Mouse (Mus musculus) hindbrain, embryonic 15.5 days (tissue): Measurements from ENCODE around the gene Nmnat2. TPM values are rescaled to one million over a fixed set of nuclear protein-coding genes. Genes with fewer than 3 reads are reported as not detected.

Experiments used
- ATAC-seq: fragments of 200-750 bp; cut with Nextera tagmentation; 2 replicates; pipeline ENCODE4 v1.8.0; 2017; ENCODE audit warnings: low read depth, moderate number of reproducible peaks, moderate TSS enrichment; ENCODE audit not compliant: low FRiP score
- H3K27ac ChIP-seq: fragments of 300-500 bp; sonication (generic); replicated peaks from 2 replicates; pipeline ENCODE4 v1.5.1; 2015; ENCODE audit warnings: mild to moderate bottlenecking, inconsistent platforms
- H3K27me3 ChIP-seq: fragments of 300-500 bp; sonication (generic); 2 replicates; pipeline ENCODE4 v1.6.1; 2015; ENCODE audit warnings: control low read depth, inconsistent platforms
- H3K36me3 ChIP-seq: fragments of 300-500 bp; sonication (generic); 2 replicates; pipeline ENCODE4 v1.6.1; 2015; ENCODE audit warnings: control low read depth, inconsistent platforms
- H3K4me1 ChIP-seq: fragments of 300-500 bp; sonication (generic); replicated peaks from 2 replicates; pipeline ENCODE4 v1.6.1; 2015; ENCODE audit warnings: control low read depth, inconsistent platforms
- H3K4me2 ChIP-seq: fragments of 300-500 bp; sonication (generic); 2 replicates; pipeline ENCODE4 v1.6.1; 2015; ENCODE audit warnings: moderate library complexity, mild to moderate bottlenecking, inconsistent platforms
- H3K4me3 ChIP-seq: fragments of 300-500 bp; sonication (generic); 2 replicates; pipeline ENCODE4 v1.5.1; 2015; ENCODE audit warnings: mild to moderate bottlenecking, inconsistent platforms
- H3K9ac ChIP-seq: fragments of 300-500 bp; sonication (generic); 2 replicates; pipeline ENCODE4 v1.6.1; 2015; ENCODE audit warnings: inconsistent platforms
- H3K9me3 ChIP-seq: fragments of 300-500 bp; sonication (generic); 2 replicates; pipeline ENCODE4 v1.6.1; 2016; ENCODE audit warnings: control low read depth, inconsistent platforms
- WGBS: fragments of 180-500 bp; shearing (Covaris S2); methylation state at CpG from one replicate; pipeline ENCODE4 v1.1.7; 2015; 5-methylcytosine and 5-hydroxymethylcytosine counted together
- polyA plus RNA-seq: library from polyadenylated mRNA; unstranded; fragments of >200 nt; fragmentation: Nextera tagmentation; extraction: Ambion mirVana; gene quantifications from 2 replicates; pipeline ENCODE4 v1.2.1, GENCODE M21; 2015

Gene Nmnat2
- polyA plus RNA-seq, 1 experiment from 2014 or later, result 81.6 TPM

GRCm38 (mm10) chr1:153124502-153124901, 169.7 kb downstream of the Nmnat2 start:
- WGBS, result 92% methylated on average over 5 of the region's 5 CpGs
- Histone ChIP-seq H3K9me3 (no peaks in the 10 kb centered on the region), H3K27me3 (no peaks in the 10 kb centered on the region), H3K9ac (no peak overlapping the region), H3K4me1 (no peaks in the 10 kb centered on the region), H3K36me3 (no peaks in the 10 kb centered on the region), H3K27ac (no peak overlapping the region), H3K4me2 (no peak overlapping the region), H3K4me3 (no peak overlapping the region)
- ATAC-seq, result no peak

GRCm38 (mm10) chr1:153125287-153126275, 170.8 kb downstream of the Nmnat2 start:
- no peak overlapping the region for H3K4me3 ChIP-seq
- WGBS, result 70% methylated on average over 8 of the region's 8 CpGs

GRCm38 (mm10) chr1:153126491-153127381, 171.9 kb downstream of the Nmnat2 start:
- WGBS, result 83% methylated on average over 15 of the region's 15 CpGs
- no peaks in the 10 kb centered on the region for H3K36me3 ChIP-seq
- H3K27ac ChIP-seq, result no peak overlapping the region
- H3K9ac ChIP-seq, result no peak overlapping the region
- no peaks in the 10 kb centered on the region for H3K27me3 ChIP-seq
- no peak overlapping the region for H3K4me3 ChIP-seq
- ATAC-seq, result no peak
- no peaks in the 10 kb centered on the region for H3K9me3 ChIP-seq
- H3K4me2 ChIP-seq, result no peak overlapping the region
- H3K4me1 ChIP-seq, result no peaks in the 10 kb centered on the region

More at GRCm38 (mm10) chr1:153125287-153126275, 170.8 kb downstream of the Nmnat2 start:
- Histone ChIP-seq H3K27me3 (no peaks in the 10 kb centered on the region), H3K36me3 (no peaks in the 10 kb centered on the region), H3K4me2 (no peak overlapping the region), H3K9me3 (no peaks in the 10 kb centered on the region), H3K4me1 (no peaks in the 10 kb centered on the region), H3K27ac (no peak overlapping the region), H3K9ac (no peak overlapping the region)
- no peak for ATAC-seq

DNA sequence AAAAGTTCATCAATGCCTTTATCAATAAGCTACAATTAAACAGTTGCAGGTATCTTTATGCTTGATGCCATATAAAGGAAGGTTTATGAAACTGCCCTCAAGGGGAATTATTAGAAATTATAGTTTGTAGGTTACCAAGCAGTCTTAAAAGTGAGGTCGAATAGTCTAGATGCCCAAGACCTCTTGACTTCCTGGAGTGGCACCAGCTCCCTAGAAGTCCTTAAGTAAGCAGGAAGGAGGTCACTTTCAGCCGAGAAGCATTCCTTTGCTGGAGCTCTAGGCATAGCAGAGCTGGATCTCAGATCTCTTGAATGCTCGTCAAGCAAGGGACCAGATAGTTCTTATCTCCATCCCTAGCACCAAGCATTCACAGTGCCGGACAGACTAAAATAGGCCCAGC, 172.8 kb downstream of the Nmnat2 start:
- H3K36me3 ChIP-seq, result no peaks in the 10 kb centered on the region
- H3K9me3 ChIP-seq, result no peaks in the 10 kb centered on the region
- ATAC-seq, result no peak
- no peak overlapping the region for H3K4me3 ChIP-seq
- no peak overlapping the region for H3K27ac ChIP-seq
- no peak overlapping the region for H3K4me2 ChIP-seq
- no peak overlapping the region for H3K9ac ChIP-seq
- H3K4me1 ChIP-seq, result no peaks in the 10 kb centered on the region
- 87% methylated on average over 4 of the region's 4 CpGs for WGBS
- no peaks in the 10 kb centered on the region for H3K27me3 ChIP-seq

GRCm38 (mm10) chr1:153128780-153129179, 174.0 kb downstream of the Nmnat2 start:
- Histone ChIP-seq H3K36me3 (no peaks in the 10 kb centered on the region), H3K4me2 (no peak overlapping the region), H3K4me3 (no peak overlapping the region), H3K4me1 (no peaks in the 10 kb centered on the region), H3K9me3 (no peaks in the 10 kb centered on the region), H3K27ac (no peak overlapping the region), H3K9ac (no peak overlapping the region), H3K27me3 (no peaks in the 10 kb centered on the region)
- no peak for ATAC-seq
- WGBS, result 79% methylated on average over 8 of the region's 8 CpGs

DNA sequence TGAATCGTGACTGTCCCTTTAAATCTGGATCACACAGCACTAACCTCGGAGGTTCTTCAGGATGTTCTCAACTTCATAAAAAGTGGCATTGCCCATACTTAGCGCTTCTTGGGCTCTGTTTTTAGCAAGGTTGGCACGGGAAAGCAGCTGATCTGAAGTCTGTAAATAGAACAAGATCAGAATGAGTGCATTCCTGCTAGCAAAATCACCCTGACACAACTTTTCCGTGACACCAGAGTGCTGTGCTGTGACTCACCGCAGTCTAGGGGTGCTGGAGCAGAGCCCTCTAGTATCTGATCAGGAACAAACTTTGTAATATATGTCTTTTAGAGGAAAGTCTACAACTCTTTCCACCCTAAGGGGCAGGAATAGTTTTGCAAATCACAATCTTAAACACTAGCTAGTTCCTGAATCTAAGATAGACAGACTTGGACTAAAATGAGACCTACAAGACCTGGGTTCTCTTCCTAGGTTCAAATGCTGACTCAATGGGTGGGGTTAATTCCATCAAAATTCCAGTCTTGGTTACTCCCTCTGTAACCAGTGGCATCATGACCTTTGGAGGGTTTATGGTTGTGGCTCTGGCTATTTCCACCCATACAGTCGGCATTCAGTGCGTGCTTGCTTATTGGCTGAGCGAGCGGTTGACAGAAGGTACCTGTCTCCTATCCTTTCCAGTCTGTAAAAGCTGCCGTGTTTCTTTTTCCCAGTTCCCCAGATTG, 175.4 kb downstream of the Nmnat2 start:
- H3K9me3 ChIP-seq, result no peaks in the 10 kb centered on the region
- H3K4me2 ChIP-seq, result no peak overlapping the region
- no peak overlapping the region for H3K9ac ChIP-seq
- H3K4me3 ChIP-seq, result no peak overlapping the region
- no peaks in the 10 kb centered on the region for H3K36me3 ChIP-seq
- no peaks in the 10 kb centered on the region for H3K27me3 ChIP-seq
- 0 out of 2 replicates have a peak, but pooled peaks cover 4% of the 10 kb centered on the region for H3K4me1 ChIP-seq
- WGBS, result 90% methylated on average over 11 of the region's 11 CpGs
- no peak overlapping the region for H3K27ac ChIP-seq
- no peak for ATAC-seq

DNA sequence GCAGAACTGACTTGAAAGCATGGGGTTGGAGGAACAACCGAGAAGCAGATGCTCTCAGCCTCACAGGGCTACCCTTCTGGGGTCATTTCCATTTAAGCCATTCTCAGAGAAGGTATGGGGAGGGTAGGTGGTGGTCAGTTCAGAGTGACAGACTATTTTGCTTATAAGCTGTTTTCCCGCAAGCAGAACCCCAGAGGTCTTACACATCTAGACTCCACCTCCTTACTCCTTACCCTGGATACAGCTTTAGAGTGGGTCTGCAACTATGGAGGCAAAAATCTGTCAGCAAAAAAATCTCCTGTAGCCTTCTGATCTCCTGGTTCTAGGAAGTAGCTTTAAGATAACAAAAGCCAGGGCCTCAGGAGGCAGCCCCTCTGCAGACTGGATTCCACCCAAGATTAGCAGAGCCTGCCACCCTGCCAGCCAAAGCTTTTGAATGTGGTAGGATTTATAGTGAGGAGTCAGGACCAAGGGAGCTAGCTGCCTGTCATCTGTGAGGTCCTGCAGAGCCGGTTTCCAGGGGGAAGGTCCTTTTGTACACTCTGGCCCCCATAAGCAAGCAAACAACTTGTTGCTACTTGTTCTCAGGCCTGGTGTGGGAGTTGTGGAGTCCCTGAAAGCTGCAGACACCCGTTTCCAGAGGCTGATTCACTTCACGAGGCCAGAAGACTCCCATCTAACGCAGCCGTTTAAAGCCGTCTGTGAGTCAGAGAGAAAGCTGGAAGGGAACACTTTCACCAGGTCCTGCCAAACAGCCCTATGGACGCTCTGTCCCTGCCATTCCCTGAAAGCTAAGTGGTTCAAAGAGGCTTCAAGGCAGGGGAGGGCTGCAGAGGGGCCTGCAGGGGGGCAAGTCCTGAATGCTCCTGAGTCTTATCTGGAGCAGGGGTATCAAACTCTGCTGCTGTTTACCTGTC, 179.3 kb downstream of the Nmnat2 start:
- ATAC-seq, result peak; percentile 75; the same call in 1 of the 2 replicates
- 21% methylated on average over 9 of the region's 9 CpGs for WGBS
- Histone ChIP-seq H3K9me3 (no peaks in the 10 kb centered on the region), H3K27me3 (no peaks in the 10 kb centered on the region), H3K4me1 (0 out of 2 replicates have a peak, but pooled peaks cover 7% of the 10 kb centered on the region), H3K9ac (no peak overlapping the region), H3K4me3 (no peak overlapping the region), H3K36me3 (no peaks in the 10 kb centered on the region), H3K4me2 (no peak overlapping the region), H3K27ac (peak overlapping the region; percentile 61)

- 0 out of 2 replicates have a peak, but pooled peaks cover 7% of the 10 kb centered on the region for H3K4me1 ChIP-seq
- H3K4me2 ChIP-seq, result no peak overlapping the region
- ATAC-seq, result no peak
- 85% methylated on average over 13 of the region's 13 CpGs for WGBS
- no peak overlapping the region for H3K4me3 ChIP-seq
- no peaks in the 10 kb centered on the region for H3K36me3 ChIP-seq
- H3K27ac ChIP-seq, result no peak overlapping the region
- H3K9me3 ChIP-seq, result no peaks in the 10 kb centered on the region
- no peak overlapping the region for H3K9ac ChIP-seq
- H3K27me3 ChIP-seq, result no peaks in the 10 kb centered on the region
These were observed 181.9 kb downstream of the Nmnat2 start for GRCm38 (mm10) chr1:153136647-153137046.

- H3K4me1 ChIP-seq, result 0 out of 2 replicates have a peak, but pooled peaks cover 7% of the 10 kb centered on the region
These were observed 183.7 kb downstream of the Nmnat2 start for GRCm38 (mm10) chr1:153138486-153138885.

GRCm38 (mm10) chr1:153139635-153140034, 184.8 kb downstream of the Nmnat2 start:
- no peak for ATAC-seq
- H3K9me3 ChIP-seq, result no peaks in the 10 kb centered on the region
- H3K4me2 ChIP-seq, result no peak overlapping the region
- H3K4me3 ChIP-seq, result no peak overlapping the region
- H3K9ac ChIP-seq, result no peak overlapping the region
- no peaks in the 10 kb centered on the region for H3K36me3 ChIP-seq
- H3K27ac ChIP-seq, result no peak overlapping the region
- WGBS, result 83% methylated on average over 7 of the region's 7 CpGs
- no peaks in the 10 kb centered on the region for H3K27me3 ChIP-seq
- 0 out of 2 replicates have a peak, but pooled peaks cover 3% of the 10 kb centered on the region for H3K4me1 ChIP-seq

More at GRCm38 (mm10) chr1:153138486-153138885, 183.7 kb downstream of the Nmnat2 start:
- 54% methylated on average over 5 of the region's 5 CpGs for WGBS
- Histone ChIP-seq H3K9ac (no peak overlapping the region), H3K27ac (no peak overlapping the region), H3K4me2 (no peak overlapping the region), H3K36me3 (no peaks in the 10 kb centered on the region), H3K27me3 (no peaks in the 10 kb centered on the region), H3K9me3 (no peaks in the 10 kb centered on the region), H3K4me3 (no peak overlapping the region)
- no peak for ATAC-seq
